Mouse (Mus musculus) neutrophil, adult 59 days (primary cell): Measurements from ENCODE around the gene Sptssb. TPM values are rescaled to one million over a fixed set of nuclear protein-coding genes. Genes with fewer than 3 reads are reported as not detected.

Experiments used
- total RNA-seq, 2 experiments: library from RNA; stranded (reverse); gene quantifications; 1 replicate in 1 of 2; 2 replicates in 1 of 2; pipeline ENCODE4 v1.2.4; 2023

Gene Sptssb
- total RNA-seq = not detected

GRCm38 (mm10) chr3:69859858-69860588 is at the start of gene Sptssb:
Gene Sptssb, minus strand, starts transcription at chr3:69859940.

Other genes with a start within 250 kb of the Sptssb start
- gene Nmd3, start 138.0 kb downstream of the Sptssb start, total RNA-seq = 10 to 100 TPM; 30.0 to 42.9 TPM
- gene Otol1, start 147.7 kb upstream of the Sptssb start, total RNA-seq = not detected